Mouse (Mus musculus) spleen, postnatal 36 days (tissue): ENCODE results near the gene Abca4.

Experiments
- DNase-seq, 2 experiments: peaks; one replicate each; pipeline ENCODE4 v3.0.0; 2022; ENCODE audit warnings: low spot score in 2 of 2, mixed read lengths in 1 of 2

The Abca4 gene

GRCm38 (mm10) chr3:122043799-122044547 is at the start of gene Abca4:
Gene Abca4, plus strand, starts transcription at chr3:122044443.
- DNase-seq = no peak

DNA sequence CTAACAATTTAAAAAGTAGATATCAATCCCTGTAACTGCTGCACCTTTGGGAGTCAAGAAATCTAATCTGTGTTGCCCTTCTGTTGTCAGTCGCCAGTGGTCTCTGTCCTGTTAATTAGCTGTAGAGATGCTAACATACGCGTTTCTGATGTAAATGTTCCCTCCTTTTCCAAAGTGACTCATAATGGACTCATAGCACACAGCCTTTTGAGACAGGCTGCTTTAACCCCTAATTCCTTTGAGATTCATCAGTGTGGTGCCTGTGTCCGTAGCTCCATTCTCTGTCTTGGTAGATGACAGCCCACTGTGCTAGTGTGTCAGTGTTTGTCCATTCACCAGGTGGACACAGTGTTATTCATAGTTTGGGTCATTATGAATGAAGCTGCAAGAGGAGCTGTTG is 49.1 kb upstream of the Abca4 start:
- DNase-seq = no peak

DNA sequence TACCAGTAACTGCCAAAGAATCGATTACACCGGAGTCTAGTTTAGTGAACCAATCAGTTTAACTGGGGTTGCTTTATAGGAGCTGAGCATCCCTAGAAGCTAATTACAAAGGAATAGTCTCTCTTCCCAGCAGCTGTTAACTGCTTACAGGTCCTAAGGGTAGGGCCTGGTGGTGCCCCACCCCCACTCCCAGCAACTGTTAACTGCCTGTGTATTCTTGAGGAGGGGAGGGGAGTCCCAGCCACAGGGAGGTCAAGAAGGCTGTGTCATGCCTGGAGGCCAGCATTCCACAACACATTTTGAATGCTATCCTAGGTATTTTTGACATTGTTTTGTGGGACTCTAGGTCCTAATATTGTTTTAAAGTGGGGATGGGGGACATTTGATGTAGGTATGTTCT is 44.3 kb upstream of the Abca4 start:
- no peak for DNase-seq

DNA sequence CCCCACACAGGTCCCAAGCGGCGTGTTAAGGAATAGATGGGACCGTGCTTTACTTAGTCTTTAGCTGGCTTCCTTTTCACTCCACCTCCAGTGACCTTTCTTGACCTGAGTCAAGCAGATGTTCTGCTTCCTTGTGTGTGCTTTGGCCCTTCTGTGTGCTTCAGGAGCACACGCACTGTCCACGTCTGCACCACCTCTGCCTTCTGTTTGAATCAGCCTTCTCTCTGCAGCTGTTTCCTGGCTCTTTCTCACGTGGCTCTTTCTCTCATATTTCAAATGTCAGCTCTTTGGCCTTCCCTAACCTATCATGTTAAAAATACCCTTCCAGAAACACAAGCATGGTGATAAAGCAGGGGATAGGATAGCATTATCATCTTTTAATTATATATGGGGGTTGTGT is 42.7 kb upstream of the Abca4 start:
- DNase-seq = no peak

DNA sequence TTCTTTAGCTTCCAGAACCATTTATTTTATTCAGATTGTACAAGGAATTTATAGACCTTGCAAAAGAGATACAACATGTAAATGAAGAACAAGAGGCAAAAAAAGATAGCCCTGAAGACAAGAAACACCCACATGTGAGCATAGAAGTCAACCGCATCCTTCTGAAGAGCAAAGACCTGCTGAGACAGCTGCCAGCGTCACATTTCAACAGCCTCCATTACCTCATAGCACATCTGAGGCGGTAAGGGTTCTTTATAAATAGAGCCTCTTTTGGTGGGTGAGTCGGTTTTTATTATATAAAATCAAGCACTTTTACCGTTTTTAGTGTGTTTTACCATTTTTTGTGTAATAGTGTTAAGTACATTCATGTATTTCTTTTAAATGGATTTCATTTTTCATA is 34.4 kb upstream of the Abca4 start:
- no peak for DNase-seq

GRCm38 (mm10) chr3:122010292-122010691 is 34.0 kb upstream of the Abca4 start:
- no peak for DNase-seq

DNA sequence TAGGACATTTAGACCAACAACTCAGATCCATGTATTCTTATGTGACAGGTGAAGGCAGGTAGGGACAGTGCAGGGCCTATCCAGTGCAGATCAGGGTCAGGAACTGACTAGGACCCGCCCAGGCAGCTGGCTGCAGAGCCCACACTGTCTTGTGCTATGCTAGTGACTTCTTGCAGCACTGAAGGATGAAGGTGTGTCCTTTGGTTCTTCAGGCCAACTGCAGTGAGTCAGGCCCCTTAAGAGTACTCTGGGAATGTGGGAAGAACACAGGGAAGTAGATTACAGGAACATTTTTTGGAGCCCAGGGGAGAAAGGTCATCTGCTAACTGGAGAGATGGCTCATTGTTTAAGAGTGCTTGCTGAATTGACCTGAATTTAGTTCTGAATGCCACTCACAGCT is 31.8 kb upstream of the Abca4 start:
- DNase-seq = no peak

DNA sequence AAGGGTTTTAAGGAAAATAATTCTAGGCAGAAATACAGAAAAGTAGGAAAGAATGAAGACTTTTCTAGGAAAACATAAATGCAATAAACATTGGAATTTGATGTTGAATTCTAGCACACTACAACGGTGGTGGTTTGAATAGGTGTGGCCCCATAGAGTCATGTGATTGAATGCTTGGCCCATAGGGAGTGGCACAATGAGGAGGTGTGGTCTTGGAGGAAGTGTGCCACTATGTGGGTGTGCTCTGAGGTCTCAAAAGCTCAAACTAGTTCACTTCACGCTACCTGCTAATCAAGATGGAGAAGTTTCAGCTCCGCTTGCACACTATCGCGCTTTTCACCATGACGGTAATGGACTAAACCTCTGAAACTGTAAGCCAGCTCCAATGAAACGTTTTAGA is 25.8 kb upstream of the Abca4 start:
- DNase-seq = no peak

- no peak for DNase-seq
Measured at GRCm38 (mm10) chr3:122019159-122019558, 25.1 kb upstream of the Abca4 start.

GRCm38 (mm10) chr3:122021029-122021652 is 23.1 kb upstream of the Abca4 start:
- no peak for DNase-seq

GRCm38 (mm10) chr3:122022355-122022754 is 21.9 kb upstream of the Abca4 start:
- no peak for DNase-seq

DNA sequence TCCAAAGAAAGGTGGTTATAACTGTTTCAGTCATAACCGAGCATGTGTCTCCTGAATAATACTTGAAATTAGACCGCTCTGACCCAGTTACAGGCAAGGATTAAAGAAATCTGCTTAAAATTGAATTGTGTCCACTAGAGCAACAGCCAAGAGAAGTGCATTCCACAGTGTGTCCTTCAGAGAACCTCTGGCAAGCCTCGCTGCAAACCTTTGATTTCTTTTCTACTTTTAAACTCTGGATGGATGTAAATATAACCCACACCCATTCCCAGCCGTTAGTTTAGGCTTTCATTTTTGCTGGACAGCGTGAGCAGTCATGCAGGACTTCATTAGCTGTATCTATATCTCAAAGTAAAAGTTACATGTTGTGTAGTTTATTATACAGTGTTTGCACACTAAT is 17.6 kb upstream of the Abca4 start:
- no peak for DNase-seq

DNA sequence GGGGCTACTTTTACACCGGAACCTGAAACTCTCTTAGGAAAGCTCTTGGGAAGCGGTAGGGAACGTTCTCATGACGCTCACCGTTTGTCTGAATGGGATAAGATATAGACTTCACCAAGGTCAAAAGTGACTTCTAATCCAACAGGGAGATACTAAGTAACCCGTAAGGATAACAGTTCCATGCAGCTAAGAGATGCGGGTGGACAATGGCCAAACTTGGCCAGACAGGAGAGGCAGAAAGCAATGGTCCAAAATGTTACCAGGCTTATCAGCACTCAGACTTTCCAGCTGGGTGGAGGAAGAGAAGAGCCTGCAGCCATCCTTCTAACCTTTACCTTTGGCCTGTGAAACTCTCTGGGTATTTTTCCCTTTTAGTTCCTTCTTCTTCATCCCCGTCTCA is 16.5 kb upstream of the Abca4 start:
- DNase-seq = no peak

- peak in 1 of 2 experiments; percentile 7 for DNase-seq
Measured at GRCm38 (mm10) chr3:122033248-122033837, 10.9 kb upstream of the Abca4 start.

GRCm38 (mm10) chr3:122034240-122034639 is 10.0 kb upstream of the Abca4 start:
- no peak for DNase-seq

GRCm38 (mm10) chr3:122035092-122035491 is 9.2 kb upstream of the Abca4 start:
- no peak for DNase-seq

DNA sequence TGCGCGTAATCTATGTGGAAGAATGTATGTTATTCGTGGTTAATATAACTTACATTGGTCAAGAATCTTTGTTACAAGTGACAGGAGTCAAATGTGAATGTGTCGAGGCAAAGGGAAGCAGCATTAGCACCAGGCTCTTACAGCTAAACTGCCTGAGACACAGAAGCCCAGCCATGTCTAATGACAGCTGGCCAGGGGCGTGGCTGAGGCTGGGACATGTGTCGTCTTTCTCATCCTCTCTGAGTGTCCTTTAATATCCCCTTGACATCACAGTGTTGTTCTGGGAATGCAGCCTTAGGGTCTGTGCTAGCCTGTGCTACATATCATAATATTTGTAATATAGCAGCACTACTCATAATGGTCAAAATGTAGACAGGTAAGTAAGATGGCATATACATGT is 3.7 kb upstream of the Abca4 start:
- no peak for DNase-seq

- no peak for DNase-seq
Measured at GRCm38 (mm10) chr3:122043102-122043501, 1.1 kb upstream of the Abca4 start.

DNA sequence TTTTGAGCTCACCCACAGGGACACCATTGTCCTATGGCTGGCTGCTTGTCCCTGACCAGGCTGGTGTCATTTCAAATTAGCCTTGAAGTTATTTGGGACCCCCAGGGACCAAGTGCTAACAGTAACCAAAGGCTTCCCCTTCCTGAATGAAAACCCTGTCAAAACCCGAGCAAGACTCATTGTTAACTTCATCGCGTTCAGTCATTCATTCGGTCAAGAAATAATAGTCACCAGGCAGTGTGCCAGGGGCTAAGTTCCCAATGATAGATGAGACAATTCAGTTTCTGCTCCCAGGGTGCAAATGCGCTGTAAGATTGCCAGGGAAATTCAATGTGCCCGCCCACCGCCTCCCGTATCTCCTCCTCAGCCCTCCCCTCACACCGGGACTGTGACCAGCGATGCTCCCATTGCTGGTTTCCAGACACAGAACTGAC is 2.0 kb downstream of the Abca4 start:
- no peak for DNase-seq

DNA sequence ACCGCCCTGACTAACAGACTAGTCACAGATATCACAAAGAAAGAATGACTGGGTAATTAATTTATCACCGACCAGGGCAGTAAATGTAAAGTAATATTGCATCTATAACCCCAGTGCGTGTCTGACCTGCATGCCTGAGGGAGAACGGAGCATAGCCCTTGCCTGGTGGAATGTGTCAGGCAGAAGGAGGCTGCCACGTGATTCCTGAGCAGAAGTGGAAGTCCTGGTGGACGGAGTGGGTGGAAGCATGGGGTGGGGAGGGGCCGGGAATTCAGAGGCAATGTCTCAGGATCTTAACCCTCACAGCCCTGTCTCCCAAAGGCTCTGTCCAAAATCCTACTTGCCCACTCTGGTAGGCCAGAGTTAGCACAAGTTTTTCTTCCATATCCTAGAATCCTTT is 3.2 kb downstream of the Abca4 start:
- no peak for DNase-seq

- DNase-seq = no peak
Measured at GRCm38 (mm10) chr3:122047921-122048861, 3.9 kb downstream of the Abca4 start.

- DNase-seq = no peak
Measured at GRCm38 (mm10) chr3:122049158-122049557, 4.9 kb downstream of the Abca4 start.
